Comparison of ENCODE assay signal across 28 mouse cellular contexts in the genomic region with DNA sequence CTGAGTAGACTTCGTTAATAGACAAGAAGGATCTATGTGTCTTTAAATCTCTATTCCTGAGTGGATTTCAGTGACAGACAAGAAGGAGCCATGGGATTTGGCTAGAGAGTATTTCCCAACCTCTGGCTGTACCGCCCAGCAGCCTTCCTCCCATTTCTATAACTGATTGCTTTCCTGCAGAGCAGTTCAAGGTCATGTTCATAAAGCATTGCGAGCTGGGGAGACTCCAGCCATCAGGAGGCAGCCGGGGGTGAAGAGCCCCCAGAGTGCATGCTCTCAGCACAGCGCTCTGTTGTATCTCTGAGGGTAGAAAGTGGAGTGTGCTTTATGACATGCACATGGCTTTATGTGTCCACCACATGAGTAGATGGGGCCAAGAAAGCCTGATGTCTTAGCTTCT. TPM values are rescaled to one million over a fixed set of nuclear protein-coding genes. Genes with fewer than 3 reads are reported as not detected.
"Had no signal": no experiment of that assay in that cellular context is flagged by ENCODE, and none has a peak within 500 bp of the region (broad histone marks: within the 10 kb centered on the region; RNA-seq: fewer than 3 reads in every experiment).

No protein-coding gene starts in this region.

- H3K4me2 ChIP-seq: liver, embryonic 13.5 days; midbrain, embryonic 13.5 days; neural tube, embryonic 13.5 days; stomach, embryonic 15.5 days had no signal

- H3K4me1 ChIP-seq: liver, embryonic 13.5 days; megakaryocyte, embryonic 14.5 days; midbrain, embryonic 10.5 days; neural tube, embryonic 13.5 days; stomach, embryonic 15.5 days had no signal

- H3K27me3 ChIP-seq: liver, embryonic 13.5 days; megakaryocyte, embryonic 14.5 days; midbrain, embryonic 13.5 days; neural tube, embryonic 13.5 days; stomach, embryonic 15.5 days had no signal

- DNase-seq: kidney, postnatal 10 days; kidney, postnatal 36 days; layer of hippocampus, postnatal 36 days; liver, embryonic 13.5 days; lung, adult 2 months; lung, postnatal 36 days; retina, postnatal 1 day; right cerebral cortex, postnatal 25 days; spleen, adult 18-20 months; thymus, postnatal 36 days had no signal

- H3K9me3 ChIP-seq: liver, embryonic 13.5 days; megakaryocyte, embryonic 14.5 days; midbrain, embryonic 10.5 days; midbrain, embryonic 13.5 days; neural tube, embryonic 13.5 days; stomach, embryonic 15.5 days had no signal

- H3K27ac ChIP-seq: left cerebral cortex, adult 2 months; liver, embryonic 13.5 days; midbrain, embryonic 10.5 days; midbrain, embryonic 13.5 days; neural tube, embryonic 13.5 days; stomach, embryonic 15.5 days had no signal

- H3K9ac ChIP-seq: liver, embryonic 13.5 days; midbrain, embryonic 13.5 days; neural tube, embryonic 13.5 days; stomach, embryonic 15.5 days had no signal

- ATAC-seq: lung, postnatal 0 days; midbrain, embryonic 13.5 days; midbrain, embryonic 16.5 days had no signal

- H3K4me3 ChIP-seq: left cerebral cortex, adult 2 months; liver, embryonic 13.5 days; megakaryocyte, embryonic 14.5 days; midbrain, embryonic 10.5 days; midbrain, embryonic 13.5 days; myocyte; neural tube, embryonic 13.5 days; stomach, embryonic 15.5 days had no signal

- H3K36me3 ChIP-seq: midbrain, embryonic 13.5 days; neural tube, embryonic 13.5 days; stomach, embryonic 15.5 days had no signal

RNA-seq across cellular contexts. Expression of gene Smlr1, which starts 53.3 kb away (rescaled TPM):
- total RNA-seq: layer of hippocampus, adult 8-10 months; layer of hippocampus, postnatal 10 days; layer of hippocampus, postnatal 36 days; left cerebral cortex, adult 2 months; left cerebral cortex, postnatal 10 days; left cerebral cortex, postnatal 36 days; monocyte, adult 5-6 weeks; neutrophil, adult 5-6 weeks had no signal
- polyA plus RNA-seq: limb, embryonic 11.5 days; lung, adult 2 months; lung, postnatal 0 days; midbrain, embryonic 10.5 days; midbrain, embryonic 13.5 days; neural tube, embryonic 13.5 days; thymus, postnatal 0 days; urinary bladder, adult 2 months had no signal
